Mouse (Mus musculus): ENCODE data around the gene Isoc2b. TPM values are rescaled to one million over a fixed set of nuclear protein-coding genes. Genes with fewer than 3 reads are reported as not detected.
"Not testable (repeated sequence)": the region's sequence is repeated elsewhere in the genome, so short reads cannot be mapped to it uniquely, and the experiment has no call there.

Gene Isoc2b
- 7.1 to 45.7 TPM (median 35.7 TPM) in 3 replicates for total RNA-seq (2017)

DNA sequence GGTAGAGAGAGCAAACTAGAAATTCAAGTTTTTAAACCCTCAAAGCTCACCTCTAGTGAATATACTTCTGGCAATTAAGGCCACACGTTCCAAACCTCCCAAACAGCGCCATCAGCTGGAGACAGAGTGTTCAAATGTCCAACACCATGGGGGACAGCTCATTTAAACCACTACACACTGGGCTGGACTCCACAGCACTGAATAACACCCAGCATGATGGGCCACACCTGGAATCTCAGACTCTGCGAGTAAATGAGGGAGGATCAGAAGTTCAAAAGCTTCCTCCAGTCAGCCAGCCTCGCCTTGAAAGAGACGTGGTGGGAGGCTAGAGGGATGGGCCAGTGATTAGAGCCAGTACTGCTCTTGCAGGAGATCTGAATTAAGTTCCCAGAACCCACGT lies at the start of gene Isoc2b:
Isoc2b (minus strand) TSS at position 126 of the 400 bp plus-strand sequence.
- ATAC-seq (replicated peaks; ENCODE audit: insufficient number of reproducible peaks, low FRiP score, low TSS enrichment, poor library complexity, severe bottlenecking): no peak

DNA sequence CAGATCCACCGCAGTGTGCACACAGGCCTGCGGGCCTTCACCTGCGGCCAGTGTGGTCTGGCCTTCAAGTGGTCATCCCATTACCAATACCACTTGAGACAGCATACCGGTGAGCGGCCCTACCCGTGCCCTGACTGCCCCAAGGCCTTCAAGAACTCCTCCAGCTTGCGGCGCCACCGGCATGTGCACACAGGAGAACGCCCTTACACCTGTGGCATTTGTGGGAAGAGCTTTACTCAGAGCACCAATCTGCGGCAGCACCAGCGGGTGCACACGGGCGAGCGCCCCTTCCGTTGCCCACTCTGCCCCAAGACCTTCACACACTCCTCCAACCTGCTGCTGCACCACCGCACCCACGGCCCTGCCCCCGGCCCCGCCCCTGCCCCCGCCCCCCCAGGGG lies 49.0 kb upstream of the Isoc2b start:
- no peak for ATAC-seq (replicated peaks; ENCODE audit: insufficient number of reproducible peaks, low FRiP score, low TSS enrichment, poor library complexity, severe bottlenecking)

DNA sequence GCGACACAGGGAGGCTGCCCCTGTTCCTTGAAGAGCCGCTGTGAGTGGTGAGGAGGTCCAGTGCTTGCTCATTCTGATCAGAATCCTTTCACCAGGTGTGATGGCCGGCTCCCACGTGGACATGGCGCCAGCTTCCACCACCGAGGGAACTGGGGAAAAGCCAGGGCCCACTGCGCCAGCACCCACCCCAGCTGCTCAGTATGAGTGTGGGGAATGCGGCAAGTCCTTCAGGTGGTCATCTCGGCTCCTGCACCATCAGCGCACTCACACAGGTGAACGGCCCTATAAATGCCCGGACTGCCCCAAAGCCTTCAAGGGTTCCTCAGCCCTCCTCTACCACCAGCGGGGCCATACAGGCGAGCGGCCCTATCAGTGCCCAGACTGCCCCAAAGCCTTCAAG lies 48.6 kb upstream of the Isoc2b start:
- ATAC-seq (replicated peaks; ENCODE audit: insufficient number of reproducible peaks, low FRiP score, low TSS enrichment, poor library complexity, severe bottlenecking): no peak

DNA sequence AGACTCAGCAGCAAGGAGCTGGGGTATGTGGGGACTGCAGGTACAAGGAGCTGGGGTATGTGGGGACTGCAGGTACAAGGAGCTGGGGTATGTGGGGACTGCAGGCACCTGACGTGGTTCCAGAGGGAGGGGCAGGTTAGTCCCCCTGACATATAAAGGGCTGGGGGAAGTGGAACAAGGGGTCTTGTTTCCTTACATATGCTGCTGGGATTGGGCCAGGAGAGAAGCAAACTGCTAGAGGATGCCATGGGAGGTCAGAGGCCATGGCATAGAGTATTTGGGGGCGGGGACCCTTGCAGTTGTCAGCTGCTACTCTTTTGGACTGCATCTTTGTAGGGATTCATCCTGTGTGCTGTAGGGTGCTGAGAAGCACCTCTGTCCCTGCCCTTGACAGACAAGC lies 47.4 kb upstream of the Isoc2b start:
- no peak for ATAC-seq (replicated peaks; ENCODE audit: insufficient number of reproducible peaks, low FRiP score, low TSS enrichment, poor library complexity, severe bottlenecking)

DNA sequence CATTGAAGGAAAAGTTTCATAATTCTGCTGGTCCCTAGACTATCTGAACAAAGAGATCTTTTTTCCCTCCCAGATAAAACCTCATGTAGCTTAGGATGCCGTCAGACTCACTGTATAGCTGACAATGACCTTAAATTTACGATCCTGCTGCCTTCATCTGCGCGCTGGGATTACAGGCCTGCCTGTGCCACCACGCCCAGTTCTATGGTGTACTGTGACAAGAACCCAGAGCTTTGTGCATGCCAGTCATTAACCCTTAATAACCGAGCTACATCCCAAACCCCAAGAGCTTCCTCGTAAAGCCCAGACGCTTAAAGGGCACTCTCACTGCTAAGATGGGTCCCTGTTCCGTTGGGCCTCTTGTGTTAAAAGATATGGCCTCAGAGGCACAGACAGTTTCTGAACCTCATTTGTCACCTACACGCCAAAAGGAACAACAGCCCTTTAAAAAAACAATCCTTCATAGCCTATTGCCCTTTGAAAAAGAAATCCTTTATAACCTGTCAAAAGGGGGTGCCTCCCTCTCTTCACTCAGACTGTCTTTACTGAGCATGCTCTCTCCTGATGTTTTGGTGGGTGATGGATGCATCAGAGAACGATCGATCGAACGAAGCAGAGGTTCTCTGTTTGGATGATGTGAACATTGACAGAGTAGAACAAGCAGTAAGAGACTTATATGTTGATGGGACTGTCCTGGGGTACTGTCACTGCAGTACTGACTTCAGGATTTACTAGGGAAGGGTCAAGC lies 45.8 kb upstream of the Isoc2b start:
- ATAC-seq (replicated peaks; ENCODE audit: insufficient number of reproducible peaks, low FRiP score, low TSS enrichment, poor library complexity, severe bottlenecking): no peak

DNA sequence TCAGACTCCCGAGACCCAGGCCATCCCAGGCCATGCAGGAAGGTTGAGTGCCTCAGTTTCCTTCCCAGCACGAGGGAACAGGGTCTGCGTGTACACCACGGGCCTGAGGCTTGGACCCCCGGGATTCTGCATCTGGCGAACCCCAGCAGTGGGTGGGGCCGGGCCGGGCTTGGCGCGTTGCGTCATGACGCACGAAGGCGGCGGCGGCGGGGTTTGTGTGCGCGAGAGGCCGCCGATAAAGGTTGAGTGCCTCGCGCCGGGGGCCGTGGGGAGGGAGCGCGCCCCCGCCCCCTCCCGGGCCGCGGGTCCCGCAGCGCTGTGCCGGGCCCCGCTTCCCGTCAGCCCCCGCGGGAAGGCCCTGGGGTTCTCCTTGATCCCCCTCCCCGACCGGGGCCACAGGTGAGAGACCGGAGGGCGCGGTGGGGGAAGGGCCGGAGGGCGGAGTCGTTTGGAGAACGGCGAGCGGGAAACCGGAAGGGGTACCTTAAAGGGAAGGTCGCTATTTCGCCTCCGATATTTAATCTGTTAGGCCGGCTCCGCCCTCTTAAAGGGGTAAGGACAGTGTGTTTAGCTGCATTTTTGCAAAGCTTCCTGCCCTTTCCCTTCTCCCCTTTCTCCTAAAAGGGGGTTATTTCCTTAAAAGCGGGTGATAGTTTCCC lies 45.1 kb upstream of the Isoc2b start, which contains the start of gene Zfp628:
Zfp628 (plus strand) TSS at position 211 of the 659 bp plus-strand sequence.
- peak; percentile 82 for ATAC-seq (replicated peaks; ENCODE audit: insufficient number of reproducible peaks, low FRiP score, low TSS enrichment, poor library complexity, severe bottlenecking)

DNA sequence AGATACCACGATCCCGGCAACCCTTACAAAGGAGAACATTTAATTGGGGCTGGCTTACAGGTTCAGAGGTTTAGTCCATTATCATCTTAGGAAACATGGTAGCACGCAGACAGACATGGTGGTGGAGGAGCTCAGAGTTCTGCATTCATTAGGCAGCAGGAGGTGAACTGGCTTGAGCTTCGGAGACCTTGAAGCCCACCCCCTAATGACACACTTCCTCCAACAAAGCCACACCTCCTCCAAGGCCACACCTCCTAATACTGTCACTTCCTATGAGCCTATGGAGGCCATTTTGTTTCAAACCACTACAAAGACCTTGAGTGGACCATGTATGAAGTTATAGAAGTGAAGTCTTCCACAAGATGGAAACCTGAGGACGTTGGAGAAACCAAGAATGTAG lies 42.2 kb upstream of the Isoc2b start:
- no peak for ATAC-seq (replicated peaks; ENCODE audit: insufficient number of reproducible peaks, low FRiP score, low TSS enrichment, poor library complexity, severe bottlenecking)

DNA sequence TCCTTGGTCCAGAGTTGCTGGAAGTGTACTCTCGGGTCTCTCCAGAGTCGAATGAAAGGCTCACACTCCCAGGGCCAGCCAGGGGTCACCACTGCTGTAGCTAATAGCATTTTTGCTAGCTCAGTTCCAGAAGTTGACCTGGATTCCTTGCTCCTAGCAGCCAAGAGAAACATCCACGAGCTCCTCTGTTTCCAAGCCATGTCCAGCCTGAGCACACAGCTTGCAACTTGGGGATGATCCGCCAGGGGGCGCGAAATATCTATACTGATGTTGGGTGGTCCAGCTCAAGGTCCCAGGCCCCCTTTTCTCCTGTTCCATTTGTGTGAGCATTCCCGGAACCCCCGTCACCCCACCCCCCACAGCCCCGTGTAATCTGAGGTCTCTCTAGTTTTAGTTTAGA lies 41.5 kb upstream of the Isoc2b start:
- ATAC-seq (replicated peaks; ENCODE audit: insufficient number of reproducible peaks, low FRiP score, low TSS enrichment, poor library complexity, severe bottlenecking): no peak

DNA sequence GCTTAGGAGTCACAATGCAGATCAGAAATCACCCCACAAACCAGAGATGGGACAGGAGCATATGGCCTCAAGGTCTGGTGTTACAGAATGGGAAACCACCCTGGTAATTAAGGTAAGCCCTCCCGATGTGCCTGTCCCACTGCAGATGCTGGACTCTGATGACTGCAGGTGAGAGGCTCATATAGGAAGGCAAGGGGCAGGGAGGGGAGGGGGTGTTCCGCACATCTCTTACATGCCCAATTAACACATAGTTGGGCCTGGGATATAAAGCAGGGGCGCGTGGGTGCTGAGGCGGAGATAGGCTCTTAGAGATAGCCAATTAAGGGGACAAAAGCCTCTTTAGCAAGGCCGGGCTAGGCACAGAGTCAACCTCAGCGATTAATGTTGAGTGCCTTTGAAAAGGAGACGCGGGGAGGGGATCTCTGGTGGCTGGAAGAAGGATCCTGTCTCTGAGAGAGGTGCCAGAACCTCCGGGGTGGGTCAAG lies 36.5 kb upstream of the Isoc2b start, which contains the start of gene Gm36210:
Gm36210 (minus strand) TSS at position 51 of the 485 bp plus-strand sequence.
- ATAC-seq (replicated peaks; ENCODE audit: insufficient number of reproducible peaks, low FRiP score, low TSS enrichment, poor library complexity, severe bottlenecking): no peak

DNA sequence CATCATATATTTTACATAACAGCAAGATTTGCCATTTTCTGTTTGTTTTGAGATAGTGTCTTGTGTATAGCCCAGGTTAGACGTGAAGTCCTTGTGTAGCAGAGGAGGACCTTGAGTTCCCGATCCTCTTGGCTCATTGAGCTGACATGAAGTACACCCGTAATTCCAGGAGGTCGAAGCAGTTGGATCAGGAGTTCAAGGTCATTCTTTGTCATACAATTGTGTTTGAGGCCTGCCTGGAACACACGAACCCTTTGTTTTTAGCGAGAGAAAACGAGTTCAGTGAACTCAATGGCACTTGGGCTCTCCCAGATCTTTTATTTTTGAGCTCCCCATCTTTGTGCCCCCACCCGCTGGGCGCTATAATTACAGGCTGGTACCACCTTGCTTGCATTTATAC lies 32.3 kb upstream of the Isoc2b start:
- ATAC-seq (replicated peaks; ENCODE audit: insufficient number of reproducible peaks, low FRiP score, low TSS enrichment, poor library complexity, severe bottlenecking): no peak

DNA sequence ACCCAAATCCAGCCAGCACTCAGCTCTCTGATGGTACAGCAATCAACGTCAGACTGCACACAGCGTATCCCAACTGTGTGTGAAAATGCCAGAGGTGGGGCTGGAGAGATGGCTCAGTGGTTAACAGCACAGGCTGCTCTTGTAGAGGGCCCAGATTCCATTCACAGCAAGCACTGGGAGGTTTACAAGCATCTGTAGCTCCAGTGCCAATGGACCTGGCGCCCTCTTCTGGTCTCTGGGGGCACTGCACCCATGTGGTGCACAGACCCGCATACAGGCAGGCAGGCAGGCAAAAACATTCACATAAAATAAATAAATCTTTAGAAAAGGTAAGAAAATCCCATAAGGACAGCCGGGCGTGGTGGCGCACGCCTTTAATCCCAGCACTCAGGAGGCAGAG lies 31.1 kb upstream of the Isoc2b start:
- ATAC-seq (replicated peaks; ENCODE audit: insufficient number of reproducible peaks, low FRiP score, low TSS enrichment, poor library complexity, severe bottlenecking): no peak

DNA sequence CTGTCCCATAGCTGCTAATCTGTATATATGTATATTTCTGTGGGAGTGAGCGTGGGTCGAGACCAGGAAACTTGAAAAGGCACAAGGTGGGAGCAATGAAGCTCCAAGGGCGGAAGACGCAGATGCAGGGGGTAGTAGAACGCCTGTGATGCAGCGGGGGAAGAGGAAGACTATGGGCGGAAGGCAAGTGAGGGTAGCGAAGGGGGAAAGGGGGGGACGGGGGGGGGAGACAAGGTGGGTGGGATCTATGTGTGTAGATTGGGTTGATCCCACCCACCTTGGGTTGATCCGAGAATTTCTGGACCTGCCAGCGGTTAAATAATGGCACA lies 30.4 kb upstream of the Isoc2b start:
- ATAC-seq (replicated peaks; ENCODE audit: insufficient number of reproducible peaks, low FRiP score, low TSS enrichment, poor library complexity, severe bottlenecking): no peak

DNA sequence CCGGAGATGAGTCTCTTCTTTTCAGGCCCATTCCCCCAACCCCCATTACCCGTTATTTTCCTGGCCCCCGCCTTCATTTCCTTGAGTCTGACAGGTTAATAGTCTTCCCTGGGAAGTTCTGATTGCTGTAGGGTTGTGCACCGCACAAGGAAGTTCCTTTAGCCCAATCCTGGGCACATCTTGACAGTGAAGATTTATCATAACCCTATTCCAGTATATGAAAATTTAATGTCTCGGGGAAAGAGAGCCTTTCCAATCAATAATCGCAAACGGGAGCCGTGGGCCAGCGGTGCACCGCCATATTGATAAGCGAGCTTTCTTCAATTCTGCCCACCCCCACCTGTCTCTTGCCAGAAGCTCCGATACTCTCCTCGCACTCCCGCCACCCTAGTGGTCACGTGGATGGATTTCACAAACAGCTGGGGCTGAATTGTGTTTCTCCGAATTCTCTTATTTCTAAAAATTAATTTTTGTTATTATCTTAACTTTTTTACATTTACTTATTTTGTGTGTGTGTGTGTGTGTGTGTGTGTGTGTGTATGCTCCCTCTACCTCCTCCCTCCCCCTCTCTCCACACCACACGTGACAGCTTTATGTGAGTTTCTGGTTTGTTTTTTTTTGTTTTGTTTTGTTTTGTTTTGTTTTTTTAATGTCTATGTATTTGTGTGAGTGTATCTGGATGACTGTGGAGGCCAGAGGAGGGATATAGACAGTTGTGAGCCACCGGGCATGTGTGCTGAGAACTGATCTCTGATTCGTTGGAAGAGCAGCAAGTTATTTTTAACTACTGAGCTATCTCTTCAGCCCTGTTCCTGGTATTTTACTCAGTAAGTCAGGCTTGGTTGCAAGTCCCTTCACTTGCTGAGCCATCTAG lies 29.8 kb upstream of the Isoc2b start:
- no peak for ATAC-seq (replicated peaks; ENCODE audit: insufficient number of reproducible peaks, low FRiP score, low TSS enrichment, poor library complexity, severe bottlenecking)

DNA sequence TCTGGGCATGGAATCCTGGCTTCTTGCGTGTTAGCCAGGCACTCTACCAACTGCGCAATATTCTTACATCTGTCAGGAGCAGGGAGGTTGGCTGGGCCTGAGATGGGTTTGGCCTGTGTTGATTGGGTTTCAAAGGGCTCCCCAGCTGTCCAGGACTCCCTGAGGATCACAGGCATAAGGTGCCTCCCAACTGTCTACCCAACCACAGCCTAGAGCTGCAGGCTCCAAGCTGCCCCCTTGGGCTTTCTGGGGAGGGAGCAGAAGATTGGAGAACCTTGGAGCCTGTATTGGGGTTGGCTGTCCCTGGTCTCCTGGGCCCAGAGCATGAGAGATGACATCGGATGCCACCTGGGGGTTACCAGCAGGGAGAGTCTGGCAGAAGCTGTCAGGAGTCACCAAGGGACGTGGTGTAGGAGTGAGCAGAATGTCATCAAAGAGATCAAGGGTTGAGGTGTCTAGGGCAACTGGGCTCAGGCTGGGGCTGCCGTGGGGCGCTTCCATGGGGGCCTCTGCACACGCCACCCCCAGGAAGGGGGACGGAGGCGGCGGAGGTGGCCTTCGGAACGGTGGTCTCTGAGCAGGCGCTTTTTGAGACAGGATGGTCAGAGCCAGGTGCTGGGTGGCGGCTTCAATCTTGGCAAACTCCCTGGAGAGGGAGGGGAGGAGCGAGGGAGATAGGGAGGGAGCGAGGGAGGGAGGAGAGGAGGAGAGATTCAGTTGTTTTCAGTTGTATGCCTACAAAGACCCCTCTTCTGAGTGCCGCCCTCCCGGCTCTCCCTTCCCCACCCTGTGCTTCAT lies 29.0 kb upstream of the Isoc2b start:
- ATAC-seq (replicated peaks; ENCODE audit: insufficient number of reproducible peaks, low FRiP score, low TSS enrichment, poor library complexity, severe bottlenecking): no peak

DNA sequence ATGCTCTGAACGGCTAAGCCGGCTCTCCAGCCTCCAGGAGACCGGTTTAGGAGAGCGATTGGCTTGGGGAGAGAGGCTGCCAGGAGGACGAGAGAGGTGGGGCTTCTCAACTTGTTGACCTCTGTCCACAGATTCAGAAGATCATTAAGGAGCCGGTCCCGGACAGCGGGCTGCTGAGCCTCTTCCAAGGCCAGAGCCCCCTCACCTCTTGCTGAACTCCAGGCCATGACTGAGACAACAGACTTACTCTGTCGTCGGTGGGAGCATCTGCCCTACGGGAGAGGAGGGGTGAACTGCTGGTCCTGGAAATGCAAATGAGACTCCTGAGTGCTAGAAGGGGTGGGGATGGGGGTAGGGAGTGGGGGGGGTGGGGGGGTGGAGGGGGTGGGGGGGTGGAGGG lies 25.1 kb upstream of the Isoc2b start:
- no peak for ATAC-seq (replicated peaks; ENCODE audit: insufficient number of reproducible peaks, low FRiP score, low TSS enrichment, poor library complexity, severe bottlenecking)

DNA sequence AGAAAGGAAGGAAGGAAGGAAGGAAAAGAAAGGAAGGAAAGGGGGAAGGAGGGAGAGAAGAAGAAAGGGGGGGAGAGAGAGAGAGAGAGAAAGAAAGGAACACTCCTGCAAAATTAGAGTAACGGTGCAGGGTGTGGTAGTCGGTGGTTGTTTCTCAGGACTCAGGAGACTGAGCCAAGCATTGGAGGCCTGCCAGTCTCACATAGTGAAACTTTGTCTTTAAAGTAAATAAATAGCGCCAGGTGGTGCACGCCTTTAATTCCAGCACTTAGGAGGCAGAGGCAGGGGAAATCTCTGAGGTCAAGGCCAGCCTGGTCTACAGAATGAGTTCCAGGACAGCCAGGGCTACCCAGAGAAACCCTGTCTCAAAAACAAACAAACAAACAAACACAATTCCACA lies 16.6 kb upstream of the Isoc2b start:
- no peak for ATAC-seq (replicated peaks; ENCODE audit: insufficient number of reproducible peaks, low FRiP score, low TSS enrichment, poor library complexity, severe bottlenecking)

DNA sequence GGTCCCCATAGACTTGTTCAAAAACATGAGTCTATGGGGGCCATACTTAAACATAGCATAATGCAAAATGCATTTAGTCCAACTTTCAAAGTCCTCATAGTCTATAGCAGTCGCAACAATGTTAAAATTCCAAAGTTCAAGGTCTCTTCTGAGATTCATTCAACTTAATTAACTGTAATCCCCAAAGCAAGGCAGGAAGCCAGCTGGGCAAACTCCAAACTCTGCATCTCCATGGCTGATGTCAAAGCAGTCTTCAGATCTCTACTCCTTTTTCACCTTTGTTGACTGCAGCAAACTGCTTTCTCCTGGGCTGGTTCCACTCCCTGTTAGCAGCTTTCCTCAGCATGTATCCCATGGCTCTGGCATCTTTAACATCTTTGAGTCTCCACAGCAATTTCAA lies 9.0 kb upstream of the Isoc2b start:
- not testable (repeated sequence) for ATAC-seq (replicated peaks; ENCODE audit: insufficient number of reproducible peaks, low FRiP score, low TSS enrichment, poor library complexity, severe bottlenecking)

DNA sequence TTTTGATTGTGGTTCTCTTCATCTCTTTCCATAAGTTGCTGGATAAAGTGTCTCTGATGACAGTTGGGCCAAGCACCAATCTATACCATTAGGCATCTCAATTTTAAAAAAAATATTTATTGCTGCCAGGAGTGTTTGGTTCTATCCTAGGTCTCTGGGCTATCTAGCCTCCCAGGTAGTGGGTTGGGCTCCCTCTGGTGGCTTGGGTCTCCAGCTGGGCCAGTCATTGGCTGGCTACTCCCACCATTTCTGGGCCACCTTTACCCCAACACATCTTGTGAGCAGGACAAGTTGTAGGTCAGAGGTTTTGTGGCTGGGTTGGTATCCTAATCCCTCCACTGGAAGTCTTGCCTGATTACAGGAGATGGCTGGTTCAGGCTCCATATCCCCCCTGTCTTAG lies 8.1 kb upstream of the Isoc2b start:
- ATAC-seq (replicated peaks; ENCODE audit: insufficient number of reproducible peaks, low FRiP score, low TSS enrichment, poor library complexity, severe bottlenecking): no peak

DNA sequence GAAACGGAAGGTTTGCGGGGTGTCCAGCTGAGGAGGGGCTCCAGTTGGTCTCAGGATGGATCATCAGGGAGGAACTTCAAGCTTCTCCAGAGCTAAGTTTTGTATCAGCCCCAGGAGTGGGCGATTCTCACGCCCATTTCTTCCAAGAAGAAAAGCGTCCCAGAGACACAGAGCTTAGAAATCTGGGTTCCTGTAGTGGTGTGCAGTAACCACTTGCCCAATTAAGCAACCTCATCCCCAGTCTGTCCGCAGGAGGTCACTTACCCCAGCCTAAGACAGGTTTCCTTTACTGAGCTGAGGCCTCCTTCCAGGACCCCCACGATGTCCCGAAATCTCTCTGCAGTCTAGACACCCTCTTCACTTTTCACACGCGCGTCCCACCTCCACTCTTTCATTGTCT lies 7.2 kb upstream of the Isoc2b start:
- ATAC-seq (replicated peaks; ENCODE audit: insufficient number of reproducible peaks, low FRiP score, low TSS enrichment, poor library complexity, severe bottlenecking): no peak
